Mouse (Mus musculus) midbrain, embryonic 10.5 days (tissue): ENCODE data around the gene Tspan31. TPM values are rescaled to one million over a fixed set of nuclear protein-coding genes. Genes with fewer than 3 reads are reported as not detected.

ENCODE experiments used
- DNase-seq: peaks from one replicate; pipeline ENCODE4 v3.0.0-alpha.2; 2017; ENCODE audit warnings: low spot score
- H3K27ac ChIP-seq: fragments of 300-500 bp; sonication (generic); replicated peaks from 2 replicates; pipeline ENCODE4 v1.5.1; 2016; ENCODE audit warnings: mild to moderate bottlenecking
- H3K27me3 ChIP-seq: fragments of 300-500 bp; sonication (generic); 2 replicates; pipeline ENCODE4 v1.6.1; 2016; ENCODE audit warnings: low read depth, mild to moderate bottlenecking; ENCODE audit not compliant: poor library complexity, severe bottlenecking
- H3K36me3 ChIP-seq: fragments of 300-500 bp; sonication (generic); 2 replicates; pipeline ENCODE4 v1.6.1; 2016; ENCODE audit warnings: mild to moderate bottlenecking, moderate library complexity
- H3K4me1 ChIP-seq: fragments of 300-500 bp; sonication (generic); 2 replicates; pipeline ENCODE4 v1.6.1; 2016
- H3K4me3 ChIP-seq: fragments of 300-500 bp; sonication (generic); 2 replicates; pipeline ENCODE4 v1.5.1; 2016; ENCODE audit warnings: mild to moderate bottlenecking, moderate library complexity
- H3K9me3 ChIP-seq: fragments of 300-500 bp; sonication (generic); replicated peaks from 2 replicates; pipeline ENCODE4 v1.6.1; 2016; ENCODE audit warnings: mild to moderate bottlenecking
- WGBS: fragments of 180-500 bp; shearing (Covaris S2); methylation state at CpG from one replicate; pipeline ENCODE4 v1.1.7; 2016; 5-methylcytosine and 5-hydroxymethylcytosine counted together
- polyA plus RNA-seq: library from polyadenylated mRNA; unstranded; fragments of >200 nt; fragmentation: Nextera tagmentation; extraction: Ambion mirVana; gene quantifications from 2 replicates; pipeline ENCODE4 v1.2.1, GENCODE M21; 2016

Gene Tspan31
- 197 and 208 TPM in 2 replicates for polyA plus RNA-seq

- peak within 1 kb of the TSS; percentile 92 for H3K27ac ChIP-seq
- peaks cover 7% of the 10 kb centered on the region; the same call in 1 of the 2 replicates for H3K27me3 ChIP-seq
- peaks cover 44% of the 10 kb centered on the region for H3K4me1 ChIP-seq
- H3K36me3 ChIP-seq = peaks cover 35% of the 10 kb centered on the region
- peak; percentile 92 for DNase-seq
- H3K9me3 ChIP-seq = no peaks in the 10 kb centered on the region
- H3K4me3 ChIP-seq = peak within 1 kb of the TSS; percentile 71
- WGBS = 4% methylated on average over 36 of the region's 36 CpGs
Observed at GRCm38 (mm10) chr10:127070190-127071121, at the start of gene Tspan31. Tspan31 (minus strand) TSS chr10:127070264.

- DNase-seq = no peak
- H3K27me3 ChIP-seq = no peaks in the 10 kb centered on the region
- H3K27ac ChIP-seq = no peak overlapping the region
- peaks cover 31% of the 10 kb centered on the region for H3K4me1 ChIP-seq
- H3K36me3 ChIP-seq = peaks cover 44% of the 10 kb centered on the region
- no peak overlapping the region for H3K4me3 ChIP-seq
- H3K9me3 ChIP-seq = no peaks in the 10 kb centered on the region
- WGBS = 93% methylated on average over 10 of the region's 10 CpGs
Observed at GRCm38 (mm10) chr10:127119229-127119628, 49.2 kb upstream of the Tspan31 start.

- Histone ChIP-seq H3K27me3 (no peaks in the 10 kb centered on the region), H3K36me3 (peaks cover 48% of the 10 kb centered on the region), H3K4me3 (no peak overlapping the region), H3K4me1 (peaks cover 29% of the 10 kb centered on the region), H3K27ac (no peak overlapping the region), H3K9me3 (no peaks in the 10 kb centered on the region)
- WGBS = 93% methylated on average over 11 of the region's 11 CpGs
- no peak for DNase-seq
Observed at GRCm38 (mm10) chr10:127118470-127118869, 48.4 kb upstream of the Tspan31 start.

- Histone ChIP-seq H3K36me3 (peaks cover 61% of the 10 kb centered on the region), H3K9me3 (no peaks in the 10 kb centered on the region), H3K27ac (no peak overlapping the region), H3K4me1 (peaks cover 5% of the 10 kb centered on the region), H3K4me3 (no peak overlapping the region), H3K27me3 (no peaks in the 10 kb centered on the region)
- no peak for DNase-seq
- WGBS = 81% methylated on average over 2 of the region's 2 CpGs
Observed at GRCm38 (mm10) chr10:127115068-127115467, 45.0 kb upstream of the Tspan31 start.

- Histone ChIP-seq H3K4me1 (no peaks in the 10 kb centered on the region), H3K4me3 (no peak overlapping the region), H3K27ac (no peak overlapping the region), H3K9me3 (no peaks in the 10 kb centered on the region), H3K36me3 (peaks cover 60% of the 10 kb centered on the region), H3K27me3 (no peaks in the 10 kb centered on the region)
- DNase-seq = no peak
- WGBS = 94% methylated on average over 11 of the region's 11 CpGs
Observed at GRCm38 (mm10) chr10:127114408-127114807, 44.3 kb upstream of the Tspan31 start.

GRCm38 (mm10) chr10:127111001-127111887 lies 41.2 kb upstream of the Tspan31 start:
- Histone ChIP-seq H3K4me1 (no peaks in the 10 kb centered on the region), H3K36me3 (peaks cover 43% of the 10 kb centered on the region), H3K9me3 (no peaks in the 10 kb centered on the region), H3K4me3 (no peak overlapping the region), H3K27me3 (no peaks in the 10 kb centered on the region), H3K27ac (no peak overlapping the region)
- WGBS = 92% methylated on average over 15 of the region's 15 CpGs
- no peak for DNase-seq

GRCm38 (mm10) chr10:127108262-127108583 lies 38.2 kb upstream of the Tspan31 start:
- Histone ChIP-seq H3K36me3 (peaks cover 35% of the 10 kb centered on the region), H3K4me1 (no peaks in the 10 kb centered on the region)
- WGBS = 83% methylated on average over 3 of the region's 3 CpGs

GRCm38 (mm10) chr10:127107563-127108261 lies 37.6 kb upstream of the Tspan31 start:
- H3K4me1 ChIP-seq = no peaks in the 10 kb centered on the region
- no peak overlapping the region for H3K27ac ChIP-seq
- H3K36me3 ChIP-seq = peaks cover 30% of the 10 kb centered on the region
- no peaks in the 10 kb centered on the region for H3K9me3 ChIP-seq
- 92% methylated on average over 16 of the region's 16 CpGs for WGBS
- no peaks in the 10 kb centered on the region for H3K27me3 ChIP-seq
- no peak for DNase-seq
- H3K4me3 ChIP-seq = no peak overlapping the region

More at GRCm38 (mm10) chr10:127108262-127108583, 38.2 kb upstream of the Tspan31 start:
- no peak for DNase-seq
- Histone ChIP-seq H3K27ac (no peak overlapping the region), H3K4me3 (no peak overlapping the region), H3K9me3 (no peaks in the 10 kb centered on the region), H3K27me3 (no peaks in the 10 kb centered on the region)

- H3K36me3 ChIP-seq = peaks cover 40% of the 10 kb centered on the region
- WGBS = 88% methylated on average over 7 of the region's 7 CpGs
- H3K27me3 ChIP-seq = no peaks in the 10 kb centered on the region
- H3K4me3 ChIP-seq = no peak overlapping the region
- no peaks in the 10 kb centered on the region for H3K4me1 ChIP-seq
- no peak for DNase-seq
- H3K9me3 ChIP-seq = no peaks in the 10 kb centered on the region
- no peak overlapping the region for H3K27ac ChIP-seq
Observed at GRCm38 (mm10) chr10:127103631-127104030, 33.6 kb upstream of the Tspan31 start.

GRCm38 (mm10) chr10:127101151-127101550 lies 31.1 kb upstream of the Tspan31 start:
- H3K4me3 ChIP-seq = no peak overlapping the region
- H3K27me3 ChIP-seq = no peaks in the 10 kb centered on the region
- H3K9me3 ChIP-seq = no peaks in the 10 kb centered on the region
- no peaks in the 10 kb centered on the region for H3K4me1 ChIP-seq
- H3K36me3 ChIP-seq = peaks cover 51% of the 10 kb centered on the region
- no peak for DNase-seq
- H3K27ac ChIP-seq = no peak overlapping the region
- WGBS = 89% methylated on average over 6 of the region's 6 CpGs

GRCm38 (mm10) chr10:127100414-127100813 lies 30.4 kb upstream of the Tspan31 start:
- WGBS = 89% methylated on average over 8 of the region's 8 CpGs
- Histone ChIP-seq H3K27me3 (no peaks in the 10 kb centered on the region), H3K27ac (no peak overlapping the region), H3K9me3 (no peaks in the 10 kb centered on the region), H3K4me3 (no peak overlapping the region), H3K4me1 (no peaks in the 10 kb centered on the region), H3K36me3 (peaks cover 54% of the 10 kb centered on the region)
- no peak for DNase-seq

- peaks cover 55% of the 10 kb centered on the region for H3K36me3 ChIP-seq
Observed at GRCm38 (mm10) chr10:127099868-127100267, 29.8 kb upstream of the Tspan31 start.

More at GRCm38 (mm10) chr10:127099868-127100267, 29.8 kb upstream of the Tspan31 start:
- H3K9me3 ChIP-seq = no peaks in the 10 kb centered on the region
- H3K27ac ChIP-seq = no peak overlapping the region
- WGBS = 92% methylated on average over 15 of the region's 15 CpGs
- DNase-seq = no peak
- H3K4me3 ChIP-seq = no peak overlapping the region
- H3K27me3 ChIP-seq = no peaks in the 10 kb centered on the region
- H3K4me1 ChIP-seq = no peaks in the 10 kb centered on the region
